Mouse (Mus musculus): ENCODE results near the gene Eif2b1. TPM values are rescaled to one million over a fixed set of nuclear protein-coding genes. Genes with fewer than 3 reads are reported as not detected.
"Not testable (repeated sequence)": the region's sequence is repeated elsewhere in the genome, so short reads cannot be mapped to it uniquely, and the experiment has no call there.

Eif2b1 gene
- polyA plus RNA-seq, 1 experiment from 2014 or later = 71.1 TPM

GRCm38 (mm10) chr5:124552558-124553307 is 26.2 kb downstream of the Eif2b1 start, which contains the start of gene Ddx55:
Gene Ddx55, plus strand, starts transcription at chr5:124552864.
- no peaks in the 10 kb centered on the region for H3K27me3 ChIP-seq (replicated peaks; ENCODE audit: control insufficient read depth, insufficient read depth, low read length)
- peak within 1 kb of the TSS; percentile 63 for H3K9ac ChIP-seq (replicated peaks; ENCODE audit: low read depth, low read length)
- peaks cover 14% of the 10 kb centered on the region for H3K4me1 ChIP-seq (replicated peaks; ENCODE audit: control insufficient read depth, insufficient read depth, low read length)
- H3K36me3 ChIP-seq (ENCODE audit: control insufficient read depth, insufficient read depth) = peaks cover 8% of the 10 kb centered on the region
- peak within 1 kb of the TSS; percentile 77 for H3K4me2 ChIP-seq (ENCODE audit: low read length)
- peak; percentile 93 for ATAC-seq
- under 1% methylated on average over 63 of the region's 66 CpGs for WGBS
- no peaks in the 10 kb centered on the region for H3K9me3 ChIP-seq (ENCODE audit: control insufficient read depth, low read length)
- peak within 1 kb of the TSS; percentile 52 for H3K4me3 ChIP-seq (replicated peaks; ENCODE audit: low read length)
- peak within 1 kb of the TSS; percentile 42 for H3K27ac ChIP-seq (ENCODE audit: low read length)

GRCm38 (mm10) chr5:124552094-124552472 is 26.8 kb downstream of the Eif2b1 start:
- no peaks in the 10 kb centered on the region for H3K27me3 ChIP-seq (replicated peaks; ENCODE audit: control insufficient read depth, insufficient read depth, low read length)
- peak overlapping the region; percentile 42 for H3K27ac ChIP-seq (ENCODE audit: low read length)
- peak overlapping the region; percentile 52 for H3K4me3 ChIP-seq (replicated peaks; ENCODE audit: low read length)
- 0 out of 2 replicates have a peak, but pooled peaks have one; percentile 8 for ATAC-seq
- no peaks in the 10 kb centered on the region for H3K9me3 ChIP-seq (ENCODE audit: control insufficient read depth, low read length)
- peak overlapping the region; percentile 77 for H3K4me2 ChIP-seq (ENCODE audit: low read length)
- H3K9ac ChIP-seq (replicated peaks; ENCODE audit: low read depth, low read length) = peak overlapping the region; percentile 63
- peaks cover 14% of the 10 kb centered on the region for H3K4me1 ChIP-seq (replicated peaks; ENCODE audit: control insufficient read depth, insufficient read depth, low read length)
- 6% methylated on average over 9 of the region's 9 CpGs for WGBS
- H3K36me3 ChIP-seq (ENCODE audit: control insufficient read depth, insufficient read depth) = peaks cover 9% of the 10 kb centered on the region

GRCm38 (mm10) chr5:124551349-124552093 is 27.4 kb downstream of the Eif2b1 start:
- not testable (repeated sequence) for H3K9me3 ChIP-seq (ENCODE audit: control insufficient read depth, low read length); H3K36me3 ChIP-seq (ENCODE audit: control insufficient read depth, insufficient read depth); H3K9ac ChIP-seq (replicated peaks; ENCODE audit: low read depth, low read length); H3K4me3 ChIP-seq (replicated peaks; ENCODE audit: low read length); ATAC-seq; H3K27ac ChIP-seq (ENCODE audit: low read length); H3K27me3 ChIP-seq (replicated peaks; ENCODE audit: control insufficient read depth, insufficient read depth, low read length)
- 40% methylated on average over 5 of the region's 5 CpGs for WGBS
- Histone ChIP-seq H3K4me1 (replicated peaks; ENCODE audit: control insufficient read depth, insufficient read depth, low read length) (peaks cover 14% of the 10 kb centered on the region), H3K4me2 (ENCODE audit: low read length) (peak overlapping the region; percentile 77)

GRCm38 (mm10) chr5:124550737-124551136 is 28.2 kb downstream of the Eif2b1 start:
- not testable (repeated sequence) for ATAC-seq; H3K27me3 ChIP-seq (replicated peaks; ENCODE audit: control insufficient read depth, insufficient read depth, low read length); H3K9me3 ChIP-seq (ENCODE audit: control insufficient read depth, low read length); H3K27ac ChIP-seq (ENCODE audit: low read length); H3K4me2 ChIP-seq (ENCODE audit: low read length); H3K4me3 ChIP-seq (replicated peaks; ENCODE audit: low read length); H3K9ac ChIP-seq (replicated peaks; ENCODE audit: low read depth, low read length)
- WGBS = 93% methylated on average over 4 of the region's 4 CpGs
- H3K36me3 ChIP-seq (ENCODE audit: control insufficient read depth, insufficient read depth) = peaks cover 13% of the 10 kb centered on the region
- peaks cover 14% of the 10 kb centered on the region for H3K4me1 ChIP-seq (replicated peaks; ENCODE audit: control insufficient read depth, insufficient read depth, low read length)

- Histone ChIP-seq H3K27ac (ENCODE audit: low read length) (no peak overlapping the region), H3K4me1 (replicated peaks; ENCODE audit: control insufficient read depth, insufficient read depth, low read length) (peaks cover 14% of the 10 kb centered on the region), H3K36me3 (ENCODE audit: control insufficient read depth, insufficient read depth) (peaks cover 17% of the 10 kb centered on the region; the same call in 1 of the 2 replicates), H3K9me3 (ENCODE audit: control insufficient read depth, low read length) (no peaks in the 10 kb centered on the region), H3K27me3 (replicated peaks; ENCODE audit: control insufficient read depth, insufficient read depth, low read length) (no peaks in the 10 kb centered on the region), H3K9ac (replicated peaks; ENCODE audit: low read depth, low read length) (peak overlapping the region; percentile 78), H3K4me2 (ENCODE audit: low read length) (peak overlapping the region; percentile 92), H3K4me3 (replicated peaks; ENCODE audit: low read length) (peak overlapping the region; percentile 92)
- no peak for ATAC-seq
- 12% methylated on average over 8 of the region's 8 CpGs for WGBS
Measured at GRCm38 (mm10) chr5:124541602-124541973, 37.3 kb downstream of the Eif2b1 start.

- peak overlapping the region; percentile 92 for H3K4me2 ChIP-seq (ENCODE audit: low read length)
- whole genome bisulfite sequencing = 0% methylated on average over 49 of the region's 89 CpGs
Measured at GRCm38 (mm10) chr5:124540905-124541601, 37.9 kb downstream of the Eif2b1 start.

GRCm38 (mm10) chr5:124540383-124540786 is 38.5 kb downstream of the Eif2b1 start, which contains the start of gene Tmed2:
Gene Tmed2, plus strand, starts transcription at chr5:124540695.
- peaks cover 12% of the 10 kb centered on the region; the same call in 1 of the 2 replicates for H3K36me3 ChIP-seq (ENCODE audit: control insufficient read depth, insufficient read depth)
- H3K27ac ChIP-seq (ENCODE audit: low read length) = peak within 1 kb of the TSS; percentile 77
- peak within 1 kb of the TSS; percentile 92 for H3K4me2 ChIP-seq (ENCODE audit: low read length)
- H3K9me3 ChIP-seq (ENCODE audit: control insufficient read depth, low read length) = no peaks in the 10 kb centered on the region
- H3K4me3 ChIP-seq (replicated peaks; ENCODE audit: low read length) = peak within 1 kb of the TSS; percentile 92
- under 1% methylated on average over 32 of the region's 35 CpGs for WGBS
- ATAC-seq = peak; percentile 96
- H3K9ac ChIP-seq (replicated peaks; ENCODE audit: low read depth, low read length) = peak within 1 kb of the TSS; percentile 78
- no peaks in the 10 kb centered on the region; the same call in 1 of the 2 replicates for H3K27me3 ChIP-seq (replicated peaks; ENCODE audit: control insufficient read depth, insufficient read depth, low read length)
- H3K4me1 ChIP-seq (replicated peaks; ENCODE audit: control insufficient read depth, insufficient read depth, low read length) = peaks cover 14% of the 10 kb centered on the region

More at GRCm38 (mm10) chr5:124540905-124541601, 37.9 kb downstream of the Eif2b1 start:
- ATAC-seq = peak; percentile 69
- Histone ChIP-seq H3K27me3 (replicated peaks; ENCODE audit: control insufficient read depth, insufficient read depth, low read length) (no peaks in the 10 kb centered on the region), H3K4me3 (replicated peaks; ENCODE audit: low read length) (peak overlapping the region; percentile 92), H3K4me1 (replicated peaks; ENCODE audit: control insufficient read depth, insufficient read depth, low read length) (peaks cover 14% of the 10 kb centered on the region), H3K9ac (replicated peaks; ENCODE audit: low read depth, low read length) (peak overlapping the region; percentile 78), H3K9me3 (ENCODE audit: control insufficient read depth, low read length) (no peaks in the 10 kb centered on the region), H3K36me3 (ENCODE audit: control insufficient read depth, insufficient read depth) (peaks cover 12% of the 10 kb centered on the region; the same call in 1 of the 2 replicates), H3K27ac (ENCODE audit: low read length) (peak overlapping the region; percentile 61)

GRCm38 (mm10) chr5:124539905-124540304 is 39.0 kb downstream of the Eif2b1 start:
- no peaks in the 10 kb centered on the region for H3K9me3 ChIP-seq (ENCODE audit: control insufficient read depth, low read length)
- peak overlapping the region; percentile 61; the same call in 1 of the 2 replicates for H3K9ac ChIP-seq (replicated peaks; ENCODE audit: low read depth, low read length)
- H3K4me1 ChIP-seq (replicated peaks; ENCODE audit: control insufficient read depth, insufficient read depth, low read length) = peaks cover 14% of the 10 kb centered on the region
- peaks cover 8% of the 10 kb centered on the region; the same call in 1 of the 2 replicates for H3K36me3 ChIP-seq (ENCODE audit: control insufficient read depth, insufficient read depth)
- peak overlapping the region; percentile 49 for H3K4me2 ChIP-seq (ENCODE audit: low read length)
- peak overlapping the region; percentile 77; the same call in 1 of the 2 replicates for H3K27ac ChIP-seq (ENCODE audit: low read length)
- no peaks in the 10 kb centered on the region; the same call in 1 of the 2 replicates for H3K27me3 ChIP-seq (replicated peaks; ENCODE audit: control insufficient read depth, insufficient read depth, low read length)
- WGBS = 77% methylated on average over 4 of the region's 4 CpGs
- H3K4me3 ChIP-seq (replicated peaks; ENCODE audit: low read length) = peak overlapping the region; percentile 92
- ATAC-seq = no peak

Measured in forebrain, embryonic 16.5 days (tissue).